Mouse (Mus musculus) gastrocnemius, adult 8-10 months (tissue): ENCODE data around the gene Gnptab. TPM values are rescaled to one million over a fixed set of nuclear protein-coding genes. Genes with fewer than 3 reads are reported as not detected.
"Not testable (repeated sequence)": the region's sequence is repeated elsewhere in the genome, so short reads cannot be mapped to it uniquely, and the experiment has no call there.

Experiments used
- DNase-seq, 2 experiments: peaks; one replicate each; pipeline ENCODE4 v3.0.0; 2022; ENCODE audit warnings: low spot score in 2 of 2
- total RNA-seq, 4 experiments: library from RNA; stranded (reverse); gene quantifications; 2 replicates each; pipeline ENCODE4 v1.2.4; 2022

Gene Gnptab
- total RNA-seq, 4 experiments from 2014 or later = 20.3 to 23.6 (median 20.9) TPM

- no peak for DNase-seq
Measured at GRCm38 (mm10) chr10:88412290-88412995, 33.5 kb downstream of the Gnptab start.

DNA sequence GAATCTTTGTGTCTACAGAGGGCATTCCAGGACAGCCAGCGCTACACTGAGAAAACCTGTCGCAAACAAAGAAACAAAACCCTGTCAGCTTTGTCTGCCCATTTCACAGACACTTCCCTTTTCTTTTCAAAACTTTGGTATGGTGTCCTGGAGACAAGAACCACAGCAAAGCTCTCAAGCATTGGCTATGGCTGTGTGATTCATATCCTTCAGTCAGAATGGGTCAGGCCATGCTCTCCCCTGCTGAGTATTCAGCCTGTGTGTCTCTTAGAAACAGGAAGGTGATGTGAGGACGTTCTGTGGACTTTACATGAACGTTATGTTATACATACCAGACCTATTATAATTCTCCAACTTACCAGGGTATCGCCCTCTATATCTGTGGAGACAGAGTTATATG lies 38.8 kb downstream of the Gnptab start:
- no peak for DNase-seq

DNA sequence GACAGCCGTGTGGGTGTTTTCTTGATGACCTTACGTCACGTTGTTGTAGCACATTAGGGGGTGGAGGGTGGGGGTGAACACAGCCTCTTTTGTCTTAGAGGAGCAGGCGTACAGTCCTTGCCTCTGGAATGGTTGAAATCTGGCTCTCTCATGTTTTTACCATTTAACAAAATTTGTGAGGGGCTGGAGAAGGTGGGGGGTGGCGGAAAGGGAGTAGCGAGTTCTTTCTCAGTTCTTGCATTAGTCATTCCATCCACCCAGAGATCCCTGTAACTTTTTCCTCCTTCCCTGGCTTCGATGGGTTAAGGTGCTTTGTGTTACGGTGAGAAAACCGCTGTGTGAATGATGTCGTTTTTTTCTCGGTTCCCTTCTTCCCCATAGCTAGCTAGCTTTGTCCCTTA lies 41.2 kb downstream of the Gnptab start:
- no peak for DNase-seq

DNA sequence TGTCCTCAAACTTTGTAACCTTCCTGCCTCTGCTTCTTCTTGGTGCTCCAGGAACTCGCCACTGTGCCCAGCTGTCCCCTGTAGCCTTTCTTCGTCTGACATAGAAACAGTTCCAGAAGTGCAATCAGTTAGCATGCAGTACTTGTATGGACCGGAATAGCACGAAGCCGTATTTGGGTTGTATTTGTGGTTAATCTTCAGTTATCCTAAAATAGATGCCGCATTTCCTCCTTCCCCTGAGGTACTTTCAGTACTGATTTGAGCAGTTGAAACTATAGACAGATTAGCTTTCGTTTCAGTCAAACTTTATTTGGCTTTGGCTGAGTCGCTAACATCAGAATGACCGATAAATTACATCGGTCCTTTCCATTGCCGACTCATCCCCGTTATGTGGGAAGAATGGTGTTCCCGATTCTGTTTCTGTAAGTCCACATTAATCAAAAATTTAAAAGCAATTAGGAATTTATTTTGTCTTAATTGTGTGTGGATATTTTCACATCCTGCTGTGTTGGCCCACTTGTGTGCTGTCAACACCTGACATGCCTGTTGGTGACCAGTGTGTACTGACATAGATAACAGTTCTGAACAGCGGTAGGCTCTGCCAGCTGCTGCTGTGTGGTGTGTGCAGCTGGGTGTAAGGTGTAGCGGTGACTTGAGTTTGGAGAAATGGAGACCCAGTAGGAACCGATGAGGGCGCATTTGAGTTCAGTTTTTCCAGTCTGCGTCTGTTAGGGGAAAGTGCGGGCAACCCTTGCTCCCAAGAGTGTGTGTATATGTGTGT lies 41.9 kb downstream of the Gnptab start:
- DNase-seq = no peak

DNA sequence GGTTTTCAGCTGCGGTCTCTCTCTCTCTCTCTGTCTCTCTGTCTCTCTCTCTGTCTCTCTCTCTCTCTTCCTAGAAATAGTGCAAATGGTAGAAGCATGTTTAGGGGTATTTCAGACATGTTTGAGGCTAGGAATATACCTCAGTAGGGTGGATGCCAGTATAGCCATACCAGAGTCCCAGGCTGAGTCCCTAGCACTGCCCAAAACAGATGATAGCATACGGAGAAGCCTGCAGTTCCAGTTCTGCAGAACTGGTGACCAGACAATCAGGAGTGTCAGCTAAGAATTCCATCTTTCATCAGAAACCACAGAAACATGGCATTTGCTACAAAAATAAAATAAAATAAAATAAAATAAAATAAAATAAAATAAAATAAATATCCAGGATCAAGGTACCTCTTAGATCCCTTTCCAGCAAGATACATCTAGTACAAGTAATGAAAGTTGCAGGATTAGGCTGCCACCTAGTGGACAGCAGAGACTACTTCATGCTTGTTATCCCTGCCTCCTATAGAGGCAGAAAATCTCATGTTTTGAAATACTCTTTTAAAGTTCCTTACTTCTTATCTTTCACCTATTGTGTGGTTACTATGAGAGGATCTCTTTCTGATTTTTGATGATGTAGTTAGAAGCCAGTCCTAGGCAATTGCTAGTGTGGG lies 47.4 kb downstream of the Gnptab start:
- DNase-seq = no peak

GRCm38 (mm10) chr10:88426896-88427295 lies 48.0 kb downstream of the Gnptab start:
- DNase-seq = no peak

GRCm38 (mm10) chr10:88427998-88428397 lies 49.1 kb downstream of the Gnptab start:
- DNase-seq = no peak

DNA sequence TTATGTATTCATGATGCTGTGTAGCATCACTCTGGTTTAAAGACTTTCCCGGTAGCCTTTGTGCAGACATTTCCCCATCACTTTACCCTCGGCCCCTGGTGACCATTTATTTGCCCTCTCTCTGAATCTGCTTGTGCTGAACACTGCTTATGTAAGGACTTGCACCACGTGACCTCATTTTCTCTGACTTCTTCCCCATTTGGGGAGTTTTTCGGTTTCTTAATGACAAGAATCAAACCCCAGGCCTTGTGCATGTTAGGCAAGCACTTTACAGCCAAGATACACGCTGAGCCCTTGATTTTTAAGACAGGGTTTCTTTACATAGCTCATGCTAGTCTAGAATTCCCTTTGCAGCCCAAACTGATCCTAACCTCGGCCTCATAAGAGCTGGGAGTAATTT lies 62.3 kb downstream of the Gnptab start:
- no peak for DNase-seq

GRCm38 (mm10) chr10:88451221-88451620 lies 72.3 kb downstream of the Gnptab start:
- DNase-seq = peak in 1 of 2 experiments; percentile 29

GRCm38 (mm10) chr10:88451990-88452389 lies 73.1 kb downstream of the Gnptab start:
- no peak for DNase-seq

GRCm38 (mm10) chr10:88457816-88458215 lies 78.9 kb downstream of the Gnptab start:
- DNase-seq = no peak

GRCm38 (mm10) chr10:88459502-88459992 lies 80.6 kb downstream of the Gnptab start, which contains the start of gene Sycp3:
Sycp3 (plus strand) TSS chr10:88459569.
- no peak for DNase-seq

GRCm38 (mm10) chr10:88460122-88460820 lies 81.3 kb downstream of the Gnptab start:
- DNase-seq = no peak

GRCm38 (mm10) chr10:88482866-88483265 lies 103.9 kb downstream of the Gnptab start:
- not testable (repeated sequence) for DNase-seq

DNA sequence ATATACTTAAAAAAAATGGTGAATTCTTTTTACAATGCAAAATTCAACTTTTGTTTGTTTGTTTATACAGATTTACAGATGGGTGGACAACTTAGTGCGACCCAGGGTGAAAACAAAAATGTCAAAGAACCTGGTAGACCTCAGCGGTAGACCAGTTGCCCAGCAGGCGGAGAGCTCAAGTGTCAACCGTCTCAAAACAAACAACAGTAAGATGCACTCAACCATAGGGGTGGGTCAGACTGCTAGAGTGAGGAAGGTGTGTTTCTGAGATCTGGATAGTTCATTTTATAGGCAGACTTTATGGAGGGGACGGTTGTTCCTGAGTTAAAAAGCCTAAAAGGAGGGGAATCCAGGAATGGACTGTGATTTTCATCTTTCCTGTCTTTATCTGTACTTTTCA lies 109.7 kb downstream of the Gnptab start:
- DNase-seq = no peak

DNA sequence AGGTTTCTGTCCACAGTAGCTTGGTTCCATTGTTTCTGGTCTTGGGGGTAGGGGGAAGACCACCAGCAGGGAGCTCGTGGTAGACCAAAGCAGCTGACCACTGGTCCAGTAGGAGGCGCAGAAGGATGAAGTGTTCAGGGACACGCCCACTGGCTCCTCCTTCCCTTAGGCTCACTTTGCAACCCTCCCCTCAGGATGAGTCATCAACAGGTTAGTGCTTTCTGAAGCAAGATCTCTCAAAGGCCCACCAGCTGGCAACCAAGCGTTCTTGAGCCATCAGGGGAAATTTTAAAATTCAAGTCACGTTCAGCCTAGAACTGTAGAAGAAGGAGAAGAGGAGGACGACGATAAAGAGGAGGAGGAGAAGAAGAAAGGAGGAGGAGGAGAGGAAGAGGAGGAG lies 112.7 kb downstream of the Gnptab start:
- DNase-seq = no peak

DNA sequence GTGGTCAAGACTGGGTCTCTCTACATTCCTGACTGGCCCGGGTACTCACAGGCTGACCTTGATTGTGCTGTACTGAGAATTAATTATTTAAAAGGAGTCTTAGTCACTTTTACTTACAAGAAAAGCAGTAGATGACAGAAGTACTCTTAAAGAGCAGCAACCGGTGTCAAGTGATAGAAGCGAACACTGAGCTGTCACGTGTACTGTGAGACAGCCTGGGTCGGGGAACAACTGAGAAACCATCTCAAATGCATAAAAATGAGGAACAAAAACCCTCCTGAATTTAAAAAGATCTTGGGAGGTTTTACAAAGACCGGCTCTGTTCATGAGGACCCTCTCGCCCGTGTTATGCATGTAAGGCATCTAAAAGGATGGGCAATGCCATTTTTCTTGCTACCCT lies 113.7 kb downstream of the Gnptab start:
- no peak for DNase-seq

DNA sequence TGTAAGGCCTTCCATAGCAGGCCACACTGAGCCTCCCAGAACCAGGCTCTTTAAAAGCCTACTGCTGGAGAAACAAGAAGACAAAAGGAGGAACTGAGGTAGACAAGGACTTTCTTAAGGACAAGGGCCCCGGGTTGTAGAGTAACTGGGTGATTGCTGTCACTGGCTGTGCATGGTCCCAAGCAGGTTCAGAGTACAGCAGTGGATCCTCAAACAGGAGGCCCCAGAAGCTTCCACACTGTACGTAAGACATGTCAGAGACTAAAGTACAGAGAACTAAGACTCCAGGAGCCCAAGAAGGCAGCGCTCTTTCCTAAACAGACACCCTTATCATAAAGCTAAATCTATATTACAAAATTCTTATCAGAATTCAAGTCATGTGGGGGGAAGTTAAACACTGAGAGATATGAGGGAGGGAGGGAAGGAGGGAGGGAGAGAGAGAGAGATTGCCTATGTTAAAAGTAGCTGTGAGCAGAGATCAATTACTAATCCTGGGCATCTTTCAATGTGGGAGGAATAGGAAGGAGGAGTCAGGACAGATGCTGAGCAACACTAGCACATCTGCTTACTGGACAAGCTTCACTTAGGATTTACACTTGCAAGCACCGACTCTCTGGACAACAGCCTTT lies 116.1 kb downstream of the Gnptab start:
- no peak for DNase-seq
